Mouse (Mus musculus) left cerebral cortex, adult 9 months (tissue): ENCODE measurements around the gene Plp2.
"Not testable (repeated sequence)": the region's sequence is repeated elsewhere in the genome, so short reads cannot be mapped to it uniquely, and the experiment has no call there.

ENCODE experiments used
- DNase-seq, 2 experiments: peaks; one replicate each; pipeline ENCODE4 v3.0.0; 2022; ENCODE audit warnings: low spot score in 2 of 2

Gene Plp2

GRCm38 (mm10) chrX:7670921-7671623, at the start of gene Plp2:
Gene Plp2 (minus strand): TSS chrX:7671390.
- no peak for DNase-seq

GRCm38 (mm10) chrX:7716058-7716457, 44.9 kb upstream of the Plp2 start:
- not testable (repeated sequence) for DNase-seq

GRCm38 (mm10) chrX:7714135-7714899, 43.1 kb upstream of the Plp2 start, which contains the start of gene Wdr45:
Gene Wdr45 (plus strand): TSS chrX:7714333.
- peak; percentile 92 to 96 for DNase-seq

- DNase-seq: not testable (repeated sequence)
These were observed 42.6 kb upstream of the Plp2 start for GRCm38 (mm10) chrX:7713764-7714134.

- DNase-seq: peak; percentile 81 to 88
These were observed 25.8 kb upstream of the Plp2 start, which contains the start of gene Gpkow for GRCm38 (mm10) chrX:7696954-7697381. Gene Gpkow (plus strand): TSS chrX:7697131.

- DNase-seq: no peak
These were observed 25.3 kb upstream of the Plp2 start for GRCm38 (mm10) chrX:7696520-7696919.

GRCm38 (mm10) chrX:7692862-7693261, 21.7 kb upstream of the Plp2 start:
- peak in 1 of 2 experiments; percentile 23 for DNase-seq

- DNase-seq: no peak
These were observed 19.3 kb upstream of the Plp2 start for GRCm38 (mm10) chrX:7690486-7690885.

- DNase-seq: no peak
These were observed 17.1 kb upstream of the Plp2 start for GRCm38 (mm10) chrX:7688321-7688720.

GRCm38 (mm10) chrX:7680864-7681263, 9.7 kb upstream of the Plp2 start, which contains the start of gene Magix:
Gene Magix (minus strand): TSS chrX:7681251.
- DNase-seq: no peak

- no peak for DNase-seq
These were observed 8.8 kb upstream of the Plp2 start for GRCm38 (mm10) chrX:7680057-7680412.

GRCm38 (mm10) chrX:7679405-7680056, 8.3 kb upstream of the Plp2 start:
- DNase-seq: peak; percentile 58 to 89

GRCm38 (mm10) chrX:7678986-7679385, 7.8 kb upstream of the Plp2 start:
- DNase-seq: no peak

- DNase-seq: no peak
These were observed 3.8 kb upstream of the Plp2 start for GRCm38 (mm10) chrX:7675001-7675380.

- DNase-seq: no peak
These were observed 3.3 kb upstream of the Plp2 start for GRCm38 (mm10) chrX:7674284-7675000.

GRCm38 (mm10) chrX:7673578-7674281, 2.5 kb upstream of the Plp2 start:
- no peak for DNase-seq

- no peak for DNase-seq
These were observed 1.5 kb upstream of the Plp2 start for GRCm38 (mm10) chrX:7672739-7673138.

GRCm38 (mm10) chrX:7670390-7670881, 754 bp downstream of the Plp2 start:
- DNase-seq: peak in 1 of 2 experiments; percentile 23

- DNase-seq: no peak
These were observed 5.3 kb downstream of the Plp2 start for GRCm38 (mm10) chrX:7665739-7666502.

- DNase-seq: no peak
These were observed 6.4 kb downstream of the Plp2 start for GRCm38 (mm10) chrX:7664791-7665190.
